27 mouse cellular contexts compared by ENCODE assay signal in genomic region chr6:73059162-73059561, GRCm38 (mm10).
"Had no signal": no experiment of that assay in that cellular context is flagged by ENCODE, and none has a peak within 500 bp of the region (broad histone marks: within the 10 kb centered on the region; RNA-seq: fewer than 3 reads in every experiment).

No protein-coding gene starts in this region.

- H3K9me3 ChIP-seq: embryonic facial prominence, embryonic 15.5 days; forebrain, embryonic 15.5 days had no signal

- ATAC-seq: forebrain, embryonic 13.5 days; forebrain, embryonic 14.5 days; forebrain, embryonic 15.5 days; forebrain, embryonic 16.5 days; forebrain, postnatal 0 days had no signal

- H3K27me3 ChIP-seq: embryonic facial prominence, embryonic 12.5 days; embryonic facial prominence, embryonic 13.5 days; embryonic facial prominence, embryonic 15.5 days; forebrain, embryonic 12.5 days; forebrain, embryonic 13.5 days; forebrain, embryonic 15.5 days had no signal

- H3K4me2 ChIP-seq: embryonic facial prominence, embryonic 12.5 days; embryonic facial prominence, embryonic 13.5 days; embryonic facial prominence, embryonic 15.5 days; forebrain, embryonic 12.5 days; forebrain, embryonic 13.5 days; forebrain, embryonic 15.5 days had no signal

- H3K36me3 ChIP-seq: embryonic facial prominence, embryonic 10.5 days; embryonic facial prominence, embryonic 12.5 days; embryonic facial prominence, embryonic 13.5 days; embryonic facial prominence, embryonic 15.5 days; forebrain, embryonic 10.5 days; forebrain, embryonic 12.5 days; forebrain, embryonic 15.5 days had no signal

- H3K4me1 ChIP-seq: embryonic facial prominence, embryonic 12.5 days; embryonic facial prominence, embryonic 13.5 days; embryonic facial prominence, embryonic 15.5 days; forebrain, embryonic 10.5 days; forebrain, embryonic 12.5 days; forebrain, embryonic 13.5 days; forebrain, embryonic 15.5 days had no signal

- H3K4me3 ChIP-seq: embryonic facial prominence, embryonic 10.5 days; embryonic facial prominence, embryonic 12.5 days; embryonic facial prominence, embryonic 13.5 days; embryonic facial prominence, embryonic 15.5 days; erythroblast, embryonic 14.5 days; forebrain, embryonic 10.5 days; forebrain, embryonic 12.5 days; forebrain, embryonic 13.5 days; forebrain, embryonic 15.5 days; gastrocnemius, adult 2 months had no signal

- H3K9ac ChIP-seq: embryonic facial prominence, embryonic 12.5 days; embryonic facial prominence, embryonic 13.5 days; embryonic facial prominence, embryonic 15.5 days; forebrain, embryonic 12.5 days; forebrain, embryonic 13.5 days; forebrain, embryonic 15.5 days; forebrain, postnatal 0 days had no signal

- DNase-seq: cerebellum, adult 18-20 months; cerebellum, adult 2 months; cerebellum, adult 8-10 months; cerebellum, adult 9-10 months; cerebellum, adult 9-11 months; cerebellum, postnatal 10 days; cerebellum, postnatal 14 days; cerebellum, postnatal 25 days; cerebellum, postnatal 36 days; forebrain, postnatal 0 days; gastrocnemius, adult 2 months; gastrocnemius, postnatal 10 days; gastrocnemius, postnatal 14 days; gastrocnemius, postnatal 25 days; gastrocnemius, postnatal 36 days; heart, adult 18-20 months had no signal

- H3K27ac ChIP-seq: embryonic facial prominence, embryonic 10.5 days; embryonic facial prominence, embryonic 12.5 days; embryonic facial prominence, embryonic 13.5 days; embryonic facial prominence, embryonic 15.5 days; forebrain, embryonic 10.5 days; forebrain, embryonic 12.5 days; forebrain, embryonic 13.5 days; forebrain, embryonic 15.5 days; gastrocnemius, adult 2 months had no signal
